Mouse (Mus musculus) testis, adult 2 months (tissue): ENCODE measurements around the gene Adcyap1r1. TPM values are rescaled to one million over a fixed set of nuclear protein-coding genes. Genes with fewer than 3 reads are reported as not detected.

Experiments
- H3K27ac ChIP-seq: fragments of 200-500 bp; 2 replicates; pipeline ENCODE4 v1.5.1; 2012; ENCODE audit warnings: low read depth, low read length; ENCODE audit not compliant: control insufficient read depth, insufficient read depth
- H3K27me3 ChIP-seq: fragments of 200-500 bp; 2 replicates; pipeline ENCODE4 v1.6.1; 2012; ENCODE audit warnings: mild to moderate bottlenecking, low read length, moderate library complexity; ENCODE audit not compliant: control insufficient read depth, insufficient read depth
- H3K36me3 ChIP-seq: fragments of 200-500 bp; 2 replicates; pipeline ENCODE4 v1.6.1; 2012; ENCODE audit warnings: mild to moderate bottlenecking, low read length; ENCODE audit not compliant: control insufficient read depth, insufficient read depth
- H3K4me1 ChIP-seq: fragments of 200-500 bp; 2 replicates; pipeline ENCODE4 v1.6.1; 2012; ENCODE audit warnings: low read length; ENCODE audit not compliant: control insufficient read depth, insufficient read depth
- H3K4me3 ChIP-seq: fragments of 200-500 bp; 2 replicates; pipeline ENCODE4 v1.5.1; 2012; ENCODE audit warnings: low read depth, mild to moderate bottlenecking, low read length, moderate library complexity, mixed read lengths; ENCODE audit not compliant: control insufficient read depth
- CTCF ChIP-seq: fragments of 200-500 bp; IDR thresholded peaks from 2 replicates; pipeline ENCODE4 v1.5.1; 2012; ENCODE audit warnings: low read depth, mild to moderate bottlenecking, inconsistent platforms, low read length, moderate library complexity; ENCODE audit not compliant: control insufficient read depth, insufficient read depth, insufficient replicate concordance
- POLR2A ChIP-seq: fragments of 200-500 bp; IDR thresholded peaks from 2 replicates; pipeline ENCODE4 v1.6.1; 2012; ENCODE audit warnings: low read depth, mild to moderate bottlenecking, inconsistent platforms, low read length, moderate library complexity; ENCODE audit not compliant: control insufficient read depth
- polyA plus RNA-seq: library from polyadenylated mRNA; depleted of rRNA; stranded (reverse); fragments of >200 nt; gene quantifications from 2 replicates; pipeline ENCODE4 v1.2.3, GENCODE M21; 2012

Gene Adcyap1r1
- polyA plus RNA-seq, 1 experiment: 0.64 TPM

DNA sequence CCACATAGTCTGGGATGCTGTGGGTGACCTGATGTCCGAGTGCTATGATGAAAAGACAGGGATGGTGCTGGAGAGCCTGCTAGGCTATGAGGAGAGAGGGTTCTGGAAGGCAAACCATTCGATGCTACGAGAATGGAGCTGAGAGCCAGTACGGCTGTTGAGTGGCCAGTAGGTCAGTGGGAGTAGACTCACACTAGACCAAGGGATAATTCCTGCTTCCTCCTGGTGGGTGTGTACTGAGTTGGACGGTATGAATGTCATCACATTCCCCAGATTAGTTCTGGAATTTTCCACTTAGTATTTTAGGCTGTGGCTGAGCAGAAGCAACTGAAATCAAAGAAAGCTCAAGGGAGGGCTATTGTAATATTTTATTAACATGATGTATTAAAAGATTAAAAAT lies 40.8 kb upstream of the Adcyap1r1 start:
- Histone ChIP-seq H3K4me3 (no peak overlapping the region), H3K27ac (no peak overlapping the region), H3K27me3 (no peaks in the 10 kb centered on the region), H3K4me1 (no peaks in the 10 kb centered on the region), H3K36me3 (no peaks in the 10 kb centered on the region)
- TF ChIP-seq CTCF (no peak), POLR2A (no peak)

DNA sequence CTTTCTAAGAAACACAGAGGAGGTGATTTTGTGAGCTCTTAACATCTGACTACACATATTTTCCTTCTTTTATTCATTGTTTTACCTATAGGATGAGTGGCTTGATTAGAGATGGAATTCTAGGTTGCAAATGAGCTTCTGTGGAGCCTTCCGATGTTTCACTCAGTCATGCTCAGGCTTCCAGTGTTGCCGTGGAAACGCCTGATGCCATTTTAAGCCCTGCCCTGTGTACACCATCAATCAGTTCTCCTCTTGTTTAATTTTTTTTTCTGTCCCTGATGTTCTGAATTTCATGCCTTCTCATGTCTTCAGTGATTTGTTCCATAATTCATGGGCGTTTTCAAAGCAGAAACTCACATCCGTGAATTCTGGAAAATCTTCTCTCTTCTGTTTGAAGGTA lies 35.6 kb upstream of the Adcyap1r1 start:
- Histone ChIP-seq H3K4me1 (no peaks in the 10 kb centered on the region), H3K27ac (no peak overlapping the region), H3K27me3 (no peaks in the 10 kb centered on the region), H3K36me3 (no peaks in the 10 kb centered on the region), H3K4me3 (no peak overlapping the region)
- TF ChIP-seq POLR2A: no peak
- no peak for TF ChIP-seq CTCF

DNA sequence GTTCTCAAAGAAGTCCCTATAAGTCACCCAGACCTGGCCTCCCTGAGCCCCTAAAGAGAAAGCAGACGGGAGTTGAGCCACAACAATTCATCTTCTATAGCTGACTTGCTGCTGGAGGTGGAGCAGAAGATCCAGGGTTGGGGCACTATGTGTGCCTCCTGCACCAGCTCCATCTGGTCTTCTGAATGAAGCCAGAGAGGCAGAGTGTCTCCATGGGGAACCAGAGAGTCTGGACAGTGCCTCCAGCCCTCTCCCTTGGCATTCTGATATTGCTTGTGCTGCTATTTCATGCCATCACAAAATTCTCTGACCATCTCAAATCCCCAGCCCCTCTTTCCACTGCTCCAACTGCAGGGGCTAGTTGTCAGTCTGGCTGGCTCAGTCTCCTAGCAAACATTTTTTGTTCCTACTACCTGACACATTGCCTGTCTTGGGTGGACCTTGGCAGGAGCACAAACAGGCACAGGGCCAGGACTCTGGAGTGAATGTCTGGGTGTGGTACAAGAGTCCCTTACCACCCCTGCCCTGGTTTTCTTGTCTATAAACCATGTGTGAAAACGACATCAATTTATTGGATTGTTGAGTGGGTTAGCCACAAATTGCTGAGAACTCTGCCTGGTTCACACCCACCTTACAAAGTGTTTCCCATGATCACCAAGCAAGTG lies 32.9 kb upstream of the Adcyap1r1 start:
- Histone ChIP-seq H3K27me3 (no peaks in the 10 kb centered on the region), H3K4me1 (no peaks in the 10 kb centered on the region), H3K4me3 (no peak overlapping the region), H3K27ac (no peak overlapping the region), H3K36me3 (no peaks in the 10 kb centered on the region)
- no peak for TF ChIP-seq CTCF
- no peak for TF ChIP-seq POLR2A

DNA sequence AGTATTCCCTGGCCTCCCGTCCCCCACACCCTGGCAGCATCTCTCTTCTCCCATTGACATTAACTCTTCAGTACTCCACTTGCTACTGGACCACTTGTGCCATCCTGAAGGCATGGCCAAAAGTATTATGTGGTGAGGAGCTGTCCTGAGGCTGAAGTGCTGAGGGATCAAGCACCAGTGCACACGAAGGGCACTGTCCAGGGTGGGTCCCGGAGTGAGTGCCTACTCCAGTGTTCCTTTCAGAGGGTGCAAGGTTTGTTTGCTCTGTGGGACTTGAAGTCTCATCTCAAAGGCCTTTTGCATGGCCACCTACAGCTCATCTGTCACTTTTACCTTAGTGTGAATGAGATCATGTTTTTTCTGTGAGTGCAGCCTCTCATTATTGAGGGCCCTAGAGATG lies 31.4 kb upstream of the Adcyap1r1 start:
- Histone ChIP-seq H3K4me1 (no peaks in the 10 kb centered on the region), H3K27ac (no peak overlapping the region), H3K4me3 (no peak overlapping the region), H3K36me3 (no peaks in the 10 kb centered on the region), H3K27me3 (no peaks in the 10 kb centered on the region)
- TF ChIP-seq CTCF (no peak), POLR2A (no peak)

DNA sequence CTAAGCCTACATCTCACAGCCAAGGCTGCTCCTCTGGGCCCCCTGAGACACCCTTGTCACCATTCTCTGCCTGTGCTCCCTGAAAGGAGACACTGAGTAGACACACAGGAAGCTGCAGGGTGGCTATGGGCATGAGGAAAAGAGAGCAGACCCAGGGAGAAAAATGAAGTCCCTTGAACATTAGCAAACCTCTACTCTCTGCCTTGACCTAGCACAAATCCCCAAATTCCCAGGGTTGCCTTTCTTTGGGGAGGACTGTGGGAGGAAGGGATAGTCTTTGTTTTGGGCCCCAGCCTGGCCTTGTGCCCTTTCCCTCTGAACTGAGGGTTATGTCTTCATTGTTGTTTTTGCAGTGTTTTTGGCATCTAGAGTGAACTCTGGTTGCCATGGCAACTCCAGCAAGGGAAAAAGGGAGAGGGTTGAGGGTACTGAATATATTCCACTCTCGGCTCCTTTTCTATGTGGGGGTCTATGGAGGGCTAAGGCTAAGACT lies 30.9 kb upstream of the Adcyap1r1 start:
- H3K27me3 ChIP-seq: no peaks in the 10 kb centered on the region
- no peaks in the 10 kb centered on the region for H3K4me1 ChIP-seq
- H3K36me3 ChIP-seq: no peaks in the 10 kb centered on the region
- H3K27ac ChIP-seq: no peak overlapping the region
- TF ChIP-seq CTCF (no peak), POLR2A (no peak)
- no peak overlapping the region for H3K4me3 ChIP-seq

DNA sequence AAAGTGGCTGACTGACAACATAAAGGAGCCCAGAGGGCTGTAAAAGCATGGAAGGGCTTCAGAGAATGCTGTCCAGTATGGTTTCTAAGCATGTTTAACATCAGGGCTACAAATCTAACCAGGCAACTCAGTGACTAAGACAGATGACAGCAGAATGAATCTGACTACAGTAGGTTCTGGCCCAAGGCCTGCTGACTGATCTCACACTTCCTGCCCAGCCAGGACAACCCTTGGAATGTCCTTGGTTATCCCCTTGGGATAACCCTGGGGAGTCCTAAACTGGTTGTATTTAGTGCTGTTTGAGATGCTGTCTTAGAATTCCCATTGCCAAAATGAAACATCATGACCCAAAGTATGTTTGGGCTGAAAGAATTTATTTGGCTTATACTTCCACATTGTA lies 19.7 kb upstream of the Adcyap1r1 start:
- no peaks in the 10 kb centered on the region for H3K4me1 ChIP-seq
- no peak for TF ChIP-seq CTCF
- TF ChIP-seq POLR2A: no peak
- no peaks in the 10 kb centered on the region for H3K36me3 ChIP-seq

DNA sequence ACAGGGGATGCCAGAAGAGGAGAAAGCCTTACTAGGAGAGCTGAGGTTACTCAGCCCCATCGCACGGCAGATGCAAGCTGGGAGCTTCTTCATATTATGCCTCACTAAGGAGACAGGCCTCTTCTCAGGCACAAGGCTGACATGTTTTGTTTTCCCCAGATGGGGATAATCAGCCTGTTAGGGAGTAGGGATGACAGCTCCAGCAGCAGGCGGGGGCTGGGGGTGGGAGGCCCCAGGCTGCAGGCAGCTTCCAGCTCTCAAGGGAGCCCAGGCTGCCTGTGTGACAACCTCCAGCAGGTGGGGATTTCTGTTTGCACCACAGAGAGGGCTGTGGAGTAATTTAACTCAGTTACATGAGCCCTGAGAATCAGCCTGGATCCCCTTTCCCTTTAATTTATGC lies 17.4 kb upstream of the Adcyap1r1 start:
- no peaks in the 10 kb centered on the region for H3K36me3 ChIP-seq
- H3K27me3 ChIP-seq: no peaks in the 10 kb centered on the region
- no peak for TF ChIP-seq CTCF
- no peak overlapping the region for H3K27ac ChIP-seq
- no peaks in the 10 kb centered on the region for H3K4me1 ChIP-seq
- H3K4me3 ChIP-seq: no peak overlapping the region

More for the DNA sequence above, 19.7 kb upstream of the Adcyap1r1 start:
- Histone ChIP-seq H3K27ac (no peak overlapping the region), H3K27me3 (no peaks in the 10 kb centered on the region), H3K4me3 (no peak overlapping the region)
